Mouse (Mus musculus) kidney, embryonic 16.5 days (tissue): ENCODE measurements around the gene Prss36. TPM values are rescaled to one million over a fixed set of nuclear protein-coding genes. Genes with fewer than 3 reads are reported as not detected.
A peak's percentile ranks its signal among the peaks of the same experiment; 100 is the strongest.

ENCODE experiments used
- ATAC-seq: fragments of 200-750 bp; cut with Nextera tagmentation; 2 replicates; pipeline ENCODE4 v1.8.0; 2017; ENCODE audit warnings: moderate TSS enrichment; ENCODE audit not compliant: low FRiP score, low TSS enrichment
- H3K27ac ChIP-seq: fragments of 300-500 bp; sonication (generic); 2 replicates; pipeline ENCODE4 v1.5.1; 2014; ENCODE audit warnings: low read length
- H3K27me3 ChIP-seq: fragments of 300-500 bp; sonication (generic); 2 replicates; pipeline ENCODE4 v1.6.1; 2014; ENCODE audit warnings: low read length, control low read depth, mixed read lengths; ENCODE audit not compliant: insufficient read depth
- H3K36me3 ChIP-seq: fragments of 300-500 bp; sonication (generic); 2 replicates; pipeline ENCODE4 v1.6.1; 2014; ENCODE audit warnings: low read length, control low read depth, mixed read lengths; ENCODE audit not compliant: insufficient read depth
- H3K4me1 ChIP-seq: fragments of 300-500 bp; sonication (generic); 2 replicates; pipeline ENCODE4 v1.6.1; 2014; ENCODE audit warnings: low read length, control low read depth, mixed read lengths; ENCODE audit not compliant: insufficient read depth
- H3K4me2 ChIP-seq: fragments of 300-500 bp; sonication (generic); replicated peaks from 2 replicates; pipeline ENCODE4 v1.6.1; 2014; ENCODE audit warnings: low read depth, low read length
- H3K4me3 ChIP-seq: fragments of 300-500 bp; sonication (generic); 2 replicates; pipeline ENCODE4 v1.5.1; 2014; ENCODE audit warnings: mild to moderate bottlenecking, low read length
- H3K9ac ChIP-seq: fragments of 300-500 bp; sonication (generic); replicated peaks from 2 replicates; pipeline ENCODE4 v1.6.1; 2014; ENCODE audit warnings: low read length
- H3K9me3 ChIP-seq: fragments of 300-500 bp; sonication (generic); 2 replicates; pipeline ENCODE4 v1.6.1; 2016; ENCODE audit warnings: low read length, control low read depth
- WGBS: fragments of 180-500 bp; shearing (Covaris S2); extraction: QIAGEN DNeasy Blood & Tissue Kit; methylation state at CpG from one replicate; pipeline ENCODE4 v1.1.7; 2014; 5-methylcytosine and 5-hydroxymethylcytosine counted together
- polyA plus RNA-seq: library from polyadenylated mRNA; unstranded; fragments of >200 nt; fragmentation: Nextera tagmentation; extraction: Ambion mirVana; gene quantifications from 2 replicates; pipeline ENCODE4 v1.2.1, GENCODE M21; 2015

Gene Prss36
- polyA plus RNA-seq, 1 experiment from 2014 or later = 15.2 TPM

GRCm38 (mm10) chr7:127935748-127936159 is 10.8 kb downstream of the Prss36 start:
- peak overlapping the region; percentile 71 for H3K4me3 ChIP-seq
- H3K9ac ChIP-seq = peak overlapping the region; percentile 88
- no peak; the same call in none of the 2 replicates for ATAC-seq
- H3K27ac ChIP-seq = no peak overlapping the region
- no peaks in the 10 kb centered on the region for H3K36me3 ChIP-seq
- no peaks in the 10 kb centered on the region for H3K9me3 ChIP-seq
- H3K27me3 ChIP-seq = no peaks in the 10 kb centered on the region
- under 1% methylated on average over 37 of the region's 38 CpGs for WGBS
- peaks cover 42% of the 10 kb centered on the region for H3K4me1 ChIP-seq
- H3K4me2 ChIP-seq = peak overlapping the region; percentile 98

GRCm38 (mm10) chr7:127935028-127935722 is 11.3 kb downstream of the Prss36 start:
- H3K4me3 ChIP-seq = peak overlapping the region; percentile 71
- H3K9me3 ChIP-seq = no peaks in the 10 kb centered on the region
- peak overlapping the region; percentile 88 for H3K9ac ChIP-seq
- peak overlapping the region; percentile 63 for H3K27ac ChIP-seq
- H3K36me3 ChIP-seq = no peaks in the 10 kb centered on the region
- H3K4me2 ChIP-seq = peak overlapping the region; percentile 98
- no peaks in the 10 kb centered on the region for H3K27me3 ChIP-seq
- 6% methylated on average over 32 of the region's 32 CpGs for WGBS
- ATAC-seq = peak; percentile 92
- H3K4me1 ChIP-seq = peaks cover 47% of the 10 kb centered on the region

- Histone ChIP-seq H3K27ac (no peak overlapping the region), H3K9me3 (no peaks in the 10 kb centered on the region), H3K36me3 (no peaks in the 10 kb centered on the region), H3K4me2 (no peak overlapping the region), H3K4me1 (peaks cover 49% of the 10 kb centered on the region), H3K4me3 (no peak overlapping the region), H3K9ac (no peak overlapping the region), H3K27me3 (no peaks in the 10 kb centered on the region)
- no peak for ATAC-seq
- 79% methylated on average over 5 of the region's 5 CpGs for WGBS
These were observed 12.4 kb downstream of the Prss36 start for GRCm38 (mm10) chr7:127934075-127934474.

- no peak for ATAC-seq
- no peaks in the 10 kb centered on the region for H3K27me3 ChIP-seq
These were observed 14.1 kb downstream of the Prss36 start for GRCm38 (mm10) chr7:127932273-127933031.

GRCm38 (mm10) chr7:127931351-127932135 is 15.0 kb downstream of the Prss36 start:
- peaks cover 8% of the 10 kb centered on the region for H3K36me3 ChIP-seq
- H3K4me3 ChIP-seq = no peak overlapping the region
- 0 out of 2 replicates have a peak overlapping the region, but pooled peaks have one; percentile 8 for H3K4me2 ChIP-seq
- peaks cover 57% of the 10 kb centered on the region for H3K4me1 ChIP-seq
- ATAC-seq = no peak
- WGBS = 27% methylated on average over 13 of the region's 13 CpGs
- peak overlapping the region; percentile 76 for H3K27ac ChIP-seq
- H3K27me3 ChIP-seq = no peaks in the 10 kb centered on the region
- H3K9me3 ChIP-seq = no peaks in the 10 kb centered on the region
- peak overlapping the region; percentile 5; the same call in 1 of the 2 replicates for H3K9ac ChIP-seq

More at GRCm38 (mm10) chr7:127932273-127933031, 14.1 kb downstream of the Prss36 start:
- H3K9me3 ChIP-seq = no peaks in the 10 kb centered on the region
- peak overlapping the region; percentile 29 for H3K9ac ChIP-seq
- H3K4me1 ChIP-seq = peaks cover 53% of the 10 kb centered on the region
- peak overlapping the region; percentile 76 for H3K27ac ChIP-seq
- no peak overlapping the region for H3K4me2 ChIP-seq
- 21% methylated on average over 13 of the region's 13 CpGs for WGBS
- no peak overlapping the region for H3K4me3 ChIP-seq
- H3K36me3 ChIP-seq = no peaks in the 10 kb centered on the region

GRCm38 (mm10) chr7:127930636-127931035 is 15.9 kb downstream of the Prss36 start:
- Histone ChIP-seq H3K27ac (no peak overlapping the region), H3K4me2 (0 out of 2 replicates have a peak overlapping the region, but pooled peaks have one; percentile 52), H3K4me1 (peaks cover 60% of the 10 kb centered on the region), H3K9me3 (no peaks in the 10 kb centered on the region), H3K36me3 (peaks cover 17% of the 10 kb centered on the region), H3K9ac (no peak overlapping the region), H3K27me3 (no peaks in the 10 kb centered on the region), H3K4me3 (no peak overlapping the region)
- 85% methylated on average over 5 of the region's 5 CpGs for WGBS
- ATAC-seq = no peak

- H3K4me2 ChIP-seq = peak within 1 kb of the TSS; percentile 52
- H3K4me3 ChIP-seq = peak within 1 kb of the TSS; percentile 53
- H3K9me3 ChIP-seq = no peaks in the 10 kb centered on the region
- peaks cover 64% of the 10 kb centered on the region for H3K4me1 ChIP-seq
- peak within 1 kb of the TSS; percentile 67 for H3K9ac ChIP-seq
- ATAC-seq = no peak
- peaks cover 18% of the 10 kb centered on the region for H3K36me3 ChIP-seq
- WGBS = 9% methylated on average over 6 of the region's 6 CpGs
- no peaks in the 10 kb centered on the region for H3K27me3 ChIP-seq
- H3K27ac ChIP-seq = peak within 1 kb of the TSS; percentile 97
These were observed 16.6 kb downstream of the Prss36 start, which contains the start of gene Prss8 for GRCm38 (mm10) chr7:127929923-127930322. Gene Prss8, minus strand, starts transcription at chr7:127930104.

- Histone ChIP-seq H3K4me3 (peak overlapping the region; percentile 53), H3K4me2 (peak overlapping the region; percentile 52), H3K27ac (peak overlapping the region; percentile 97), H3K36me3 (peaks cover 22% of the 10 kb centered on the region), H3K27me3 (no peaks in the 10 kb centered on the region), H3K4me1 (peaks cover 66% of the 10 kb centered on the region), H3K9me3 (no peaks in the 10 kb centered on the region), H3K9ac (peak overlapping the region; percentile 67)
- ATAC-seq = no peak
- 36% methylated on average over 5 of the region's 5 CpGs for WGBS
These were observed 17.9 kb downstream of the Prss36 start for GRCm38 (mm10) chr7:127928596-127928995.

GRCm38 (mm10) chr7:127927726-127928125 is 18.8 kb downstream of the Prss36 start:
- peaks cover 59% of the 10 kb centered on the region for H3K4me1 ChIP-seq
- H3K27ac ChIP-seq = peak overlapping the region; percentile 97

More at GRCm38 (mm10) chr7:127927726-127928125, 18.8 kb downstream of the Prss36 start:
- 77% methylated on average over 11 of the region's 11 CpGs for WGBS
- ATAC-seq = no peak
- H3K4me2 ChIP-seq = peak overlapping the region; percentile 52
- peak overlapping the region; percentile 53 for H3K4me3 ChIP-seq
- H3K9ac ChIP-seq = peak overlapping the region; percentile 67
- no peaks in the 10 kb centered on the region for H3K9me3 ChIP-seq
- H3K27me3 ChIP-seq = no peaks in the 10 kb centered on the region
- peaks cover 22% of the 10 kb centered on the region for H3K36me3 ChIP-seq
